Mouse (Mus musculus): ENCODE measurements around the gene Ergic1.

GRCm38 (mm10) chr17:26689810-26690209 lies 128.5 kb downstream of the Ergic1 start:
- TF ChIP-seq POLR2A (IDR thresholded peaks at IDR 0.05; ENCODE audit: borderline replicate concordance, low read depth, low read length): no peak
- TF ChIP-seq CTCF (IDR thresholded peaks at IDR 0.05; ENCODE audit: low read depth, low read length): no peak
